Mouse (Mus musculus) liver, embryonic 14.5 days (tissue): Measurements from ENCODE around the gene Mbtps1. TPM values are rescaled to one million over a fixed set of nuclear protein-coding genes. Genes with fewer than 3 reads are reported as not detected.

Experiments used
- ATAC-seq: fragments of 200-750 bp; cut with Nextera tagmentation; 2 replicates; pipeline ENCODE4 v1.8.0; 2017; ENCODE audit warnings: moderate number of reproducible peaks, mild to moderate bottlenecking, moderate library complexity; ENCODE audit not compliant: insufficient read depth
- DNase-seq, 3 experiments: peaks; one replicate each; pipeline ENCODE4 v3.0.0-alpha.2; 2012 to 2013; ENCODE audit warnings: low read depth in 3 of 3, low spot score in 3 of 3
- H3K27ac ChIP-seq: fragments of 300-500 bp; sonication (generic); 2 replicates; pipeline ENCODE4 v1.5.1; 2014; ENCODE audit warnings: moderate library complexity, mild to moderate bottlenecking, control low read depth, inconsistent platforms
- H3K27me3 ChIP-seq: fragments of 300-500 bp; sonication (generic); 2 replicates; pipeline ENCODE4 v1.6.1; 2014; ENCODE audit warnings: mild to moderate bottlenecking, low read length, moderate library complexity; ENCODE audit not compliant: control insufficient read depth, insufficient read depth
- H3K36me3 ChIP-seq: fragments of 300-500 bp; sonication (generic); replicated peaks from 2 replicates; pipeline ENCODE4 v1.6.1; 2014; ENCODE audit warnings: low read depth; ENCODE audit not compliant: control insufficient read depth, insufficient read depth
- H3K4me1 ChIP-seq, 2 experiments: fragments of 200-500 bp in 1 of 2; fragments of 300-500 bp in 1 of 2; sonication (generic) in 1 of 2; replicated peaks; 2 replicates each; pipeline ENCODE4 v1.6.1; 2012 to 2014; ENCODE audit warnings: antibody characterized with exemption in 1 of 2, inconsistent platforms in 1 of 2, low read length in 1 of 2; ENCODE audit not compliant: control insufficient read depth in 2 of 2, insufficient read depth in 2 of 2
- H3K4me2 ChIP-seq: fragments of 300-500 bp; sonication (generic); 2 replicates; pipeline ENCODE4 v1.6.1; 2014; ENCODE audit warnings: low read depth, mild to moderate bottlenecking, control low read depth, moderate library complexity
- H3K4me3 ChIP-seq, 2 experiments: fragments of 200-500 bp in 1 of 2; fragments of 300-500 bp in 1 of 2; sonication (generic) in 1 of 2; 2 replicates each; pipeline ENCODE4 v1.5.1; 2012 to 2014; ENCODE audit warnings: low read depth in 2 of 2, low read length in 2 of 2, mild to moderate bottlenecking in 2 of 2, control low read depth in 1 of 2, inconsistent platforms in 1 of 2, moderate library complexity in 1 of 2; ENCODE audit not compliant: insufficient read depth in 1 of 2
- H3K9ac ChIP-seq: fragments of 300-500 bp; sonication (generic); replicated peaks from 2 replicates; pipeline ENCODE4 v1.6.1; 2014; ENCODE audit warnings: mild to moderate bottlenecking, control low read depth, moderate library complexity
- H3K9me3 ChIP-seq: fragments of 300-500 bp; sonication (generic); 2 replicates; pipeline ENCODE4 v1.6.1; 2016; ENCODE audit warnings: low read length, mixed read lengths; ENCODE audit not compliant: control insufficient read depth
- CTCF ChIP-seq: IDR thresholded peaks from 2 replicates; pipeline ENCODE4 v1.5.1; 2016; ENCODE audit warnings: antibody characterized with exemption, low read depth, control low read depth
- EP300 ChIP-seq: IDR thresholded peaks from 2 replicates; pipeline ENCODE4 v1.6.1; 2016; ENCODE audit warnings: antibody characterized with exemption, low read depth
- WGBS: fragments of 180-500 bp; shearing (Covaris S2); extraction: QIAGEN DNeasy Blood & Tissue Kit; methylation state at CpG from one replicate; pipeline ENCODE4 v1.1.7; 2014; ENCODE audit not compliant: insufficient replicate concordance; 5-methylcytosine and 5-hydroxymethylcytosine counted together
- polyA plus RNA-seq, 2 experiments: library from polyadenylated mRNA; depleted of rRNA in 1 of 2; stranded (reverse) in 1 of 2; unstranded in 1 of 2; fragments of >200 nt; fragmentation: Nextera tagmentation in 1 of 2; extraction: Ambion mirVana in 1 of 2; gene quantifications; 2 replicates each; pipeline versions ENCODE4 v1.2.1 to v1.2.3; 2012 to 2014

The Mbtps1 gene
- polyA plus RNA-seq, 2 experiments, result 19.6 to 23.7 TPM

- no peaks in the 10 kb centered on the region for H3K27me3 ChIP-seq
- TF ChIP-seq CTCF, result no peak
- peak; percentile 53 for TF ChIP-seq EP300
- H3K36me3 ChIP-seq, result no peaks in the 10 kb centered on the region
- ATAC-seq, result peak; percentile 75
- H3K9ac ChIP-seq, result peak overlapping the region; percentile 28
- H3K9me3 ChIP-seq, result no peaks in the 10 kb centered on the region
- peak overlapping the region; percentile 44 for H3K4me2 ChIP-seq
- H3K27ac ChIP-seq, result peak overlapping the region; percentile 35; the same call in 1 of the 2 replicates
- DNase-seq, result no peak
- H3K4me1 ChIP-seq, result peaks cover 12 to 33% of the 10 kb centered on the region in 2 experiments
- no peak overlapping the region for H3K4me3 ChIP-seq
- WGBS, result 32% methylated on average over 5 of the region's 5 CpGs
Measured at GRCm38 (mm10) chr8:119580441-119581161, 22.1 kb upstream of the Mbtps1 start.

GRCm38 (mm10) chr8:119579096-119579495 is 20.6 kb upstream of the Mbtps1 start:
- TF ChIP-seq CTCF, result no peak
- TF ChIP-seq EP300, result no peak
- no peaks in the 10 kb centered on the region for H3K27me3 ChIP-seq
- no peaks in the 10 kb centered on the region for H3K36me3 ChIP-seq
- no peak overlapping the region for H3K4me3 ChIP-seq
- no peak overlapping the region for H3K4me2 ChIP-seq
- peaks cover 17 to 32% of the 10 kb centered on the region in 2 experiments for H3K4me1 ChIP-seq
- no peak overlapping the region for H3K9ac ChIP-seq
- ATAC-seq (no peak), DNase-seq (no peak)
- 51% methylated on average over 13 of the region's 13 CpGs for WGBS
- H3K27ac ChIP-seq, result no peak overlapping the region
- H3K9me3 ChIP-seq, result no peaks in the 10 kb centered on the region

- ATAC-seq (no peak; the same call in 1 of the 2 replicates), DNase-seq (no peak)
- Histone ChIP-seq H3K4me1 (peaks cover 14 to 23% of the 10 kb centered on the region in 2 experiments; a peak in 3 of 4 replicates), H3K27ac (no peak overlapping the region), H3K9ac (peak overlapping the region; percentile 52; the same call in 1 of the 2 replicates), H3K36me3 (no peaks in the 10 kb centered on the region), H3K4me3 (peak overlapping the region; percentile 71 to 73), H3K9me3 (no peaks in the 10 kb centered on the region), H3K27me3 (no peaks in the 10 kb centered on the region), H3K4me2 (peak overlapping the region; percentile 95)
- 3% methylated on average over 16 of the region's 16 CpGs for WGBS
- TF ChIP-seq EP300, result no peak
- TF ChIP-seq CTCF, result no peak
Measured at GRCm38 (mm10) chr8:119575366-119575726, 16.8 kb upstream of the Mbtps1 start.

GRCm38 (mm10) chr8:119574437-119575365 is 16.2 kb upstream of the Mbtps1 start, which contains the start of the genes Hsdl1 and Dnaaf1:
Gene Hsdl1, minus strand, starts transcription at chr8:119575183.
Gene Dnaaf1, plus strand, starts transcription at chr8:119575235.
- peaks cover 11 to 19% of the 10 kb centered on the region in 2 experiments; a peak in 3 of 4 replicates for H3K4me1 ChIP-seq
- H3K27me3 ChIP-seq, result no peaks in the 10 kb centered on the region
- H3K4me2 ChIP-seq, result peak within 1 kb of the TSS; percentile 95
- H3K9me3 ChIP-seq, result no peaks in the 10 kb centered on the region
- under 1% methylated on average over 81 of the region's 97 CpGs for WGBS
- peak; percentile 82 to 84 (median 84) for DNase-seq
- TF ChIP-seq EP300 (no peak), CTCF (peak; percentile 37)
- H3K36me3 ChIP-seq, result no peaks in the 10 kb centered on the region
- peak within 1 kb of the TSS; percentile 67 for H3K9ac ChIP-seq
- peak; percentile 89 for ATAC-seq
- peak within 1 kb of the TSS; percentile 71 to 73 for H3K4me3 ChIP-seq
- peak within 1 kb of the TSS; percentile 6 for H3K27ac ChIP-seq

GRCm38 (mm10) chr8:119572411-119572810 is 13.9 kb upstream of the Mbtps1 start:
- no peak overlapping the region for H3K27ac ChIP-seq

More at GRCm38 (mm10) chr8:119572411-119572810, 13.9 kb upstream of the Mbtps1 start:
- WGBS, result 78% methylated on average over 4 of the region's 4 CpGs
- no peaks in the 10 kb centered on the region for H3K27me3 ChIP-seq
- DNase-seq (no peak), ATAC-seq (no peak)
- no peak overlapping the region for H3K4me3 ChIP-seq
- H3K9ac ChIP-seq, result no peak overlapping the region
- no peaks in the 10 kb centered on the region for H3K9me3 ChIP-seq
- H3K4me2 ChIP-seq, result no peak overlapping the region
- H3K4me1 ChIP-seq, result peaks cover 11 to 14% of the 10 kb centered on the region in 2 experiments; a peak in 3 of 4 replicates
- no peaks in the 10 kb centered on the region for H3K36me3 ChIP-seq
- TF ChIP-seq EP300, result no peak
- no peak for TF ChIP-seq CTCF
